Mouse (Mus musculus): ENCODE measurements around the gene Ssh2.
A peak's percentile ranks its signal among the peaks of the same experiment; 100 is the strongest.

GRCm38 (mm10) chr11:77395539-77395938, 179.5 kb downstream of the Ssh2 start:
- no peak for TF ChIP-seq ZC3H11A (IDR thresholded peaks at IDR 0.05; ENCODE audit: borderline replicate concordance, low read depth, low read length)
- no peak for TF ChIP-seq CHD2 (IDR thresholded peaks at IDR 0.05; ENCODE audit: low read depth, low read length)
- TF ChIP-seq HCFC1 (IDR thresholded peaks at IDR 0.05; ENCODE audit: borderline replicate concordance, insufficient read depth, low read length): no peak
- 0 out of 2 replicates have a peak, but pooled peaks have one; percentile 23 for TF ChIP-seq MAFK (IDR thresholded peaks at IDR 0.05; ENCODE audit: insufficient read depth, low read depth, low read length)
- TF ChIP-seq ZNF384 (IDR thresholded peaks at IDR 0.05; ENCODE audit: low read depth, low read length): no peak

Data from ES-E14 (cell line).